Mouse (Mus musculus) heart, embryonic 12.5 days (tissue): ENCODE measurements around the gene Znrf3. TPM values are rescaled to one million over a fixed set of nuclear protein-coding genes. Genes with fewer than 3 reads are reported as not detected.

ENCODE experiments used
- ATAC-seq: fragments of 200-750 bp; cut with Nextera tagmentation; 2 replicates; pipeline ENCODE4 v1.8.0; 2017; ENCODE audit warnings: moderate TSS enrichment, moderate library complexity; ENCODE audit not compliant: insufficient number of reproducible peaks, low FRiP score
- H3K27ac ChIP-seq: fragments of 300-500 bp; sonication (generic); 2 replicates; pipeline ENCODE4 v1.5.1; 2016; ENCODE audit warnings: mild to moderate bottlenecking, moderate library complexity; ENCODE audit not compliant: poor library complexity, severe bottlenecking
- H3K27me3 ChIP-seq: fragments of 300-500 bp; sonication (generic); replicated peaks from 2 replicates; pipeline ENCODE4 v1.6.1; 2016; ENCODE audit warnings: mild to moderate bottlenecking, moderate library complexity
- H3K36me3 ChIP-seq: fragments of 300-500 bp; sonication (generic); 2 replicates; pipeline ENCODE4 v1.6.1; 2016; ENCODE audit warnings: mild to moderate bottlenecking, moderate library complexity
- H3K4me1 ChIP-seq: fragments of 300-500 bp; sonication (generic); replicated peaks from 2 replicates; pipeline ENCODE4 v1.6.1; 2016; ENCODE audit warnings: mild to moderate bottlenecking
- H3K4me2 ChIP-seq: fragments of 300-500 bp; sonication (generic); 2 replicates; pipeline ENCODE4 v1.6.1; 2016; ENCODE audit warnings: mild to moderate bottlenecking, moderate library complexity
- H3K4me3 ChIP-seq: fragments of 300-500 bp; sonication (generic); 2 replicates; pipeline ENCODE4 v1.5.1; 2016; ENCODE audit warnings: mild to moderate bottlenecking
- H3K9ac ChIP-seq: fragments of 300-500 bp; sonication (generic); 2 replicates; pipeline ENCODE4 v1.6.1; 2016; ENCODE audit warnings: mild to moderate bottlenecking, moderate library complexity
- H3K9me3 ChIP-seq: fragments of 300-500 bp; sonication (generic); replicated peaks from 2 replicates; pipeline ENCODE4 v1.6.1; 2016; ENCODE audit warnings: mild to moderate bottlenecking, moderate library complexity
- WGBS: fragments of 180-500 bp; shearing (Covaris S2); methylation state at CpG from one replicate; pipeline ENCODE4 v1.1.7; 2016; 5-methylcytosine and 5-hydroxymethylcytosine counted together
- polyA plus RNA-seq: library from polyadenylated mRNA; unstranded; fragments of >200 nt; fragmentation: Nextera tagmentation; extraction: Ambion mirVana; gene quantifications from 2 replicates; pipeline ENCODE4 v1.2.1, GENCODE M21; 2016

The Znrf3 gene
- polyA plus RNA-seq, 1 experiment from 2014 or later: 7.6 TPM

GRCm38 (mm10) chr11:5252727-5253126 is 191.9 kb downstream of the Znrf3 start:
- Histone ChIP-seq H3K27ac (no peak overlapping the region), H3K36me3 (no peaks in the 10 kb centered on the region), H3K9me3 (no peaks in the 10 kb centered on the region), H3K4me1 (peaks cover 60% of the 10 kb centered on the region), H3K27me3 (no peaks in the 10 kb centered on the region), H3K9ac (no peak overlapping the region), H3K4me3 (no peak overlapping the region), H3K4me2 (no peak overlapping the region)
- WGBS: 76% methylated on average over 8 of the region's 8 CpGs
- ATAC-seq: no peak

- H3K4me1 ChIP-seq: peaks cover 51% of the 10 kb centered on the region
- 82% methylated on average over 6 of the region's 6 CpGs for WGBS
- no peak overlapping the region for H3K9ac ChIP-seq
- H3K27ac ChIP-seq: no peak overlapping the region
- no peak overlapping the region for H3K4me3 ChIP-seq
- no peaks in the 10 kb centered on the region for H3K27me3 ChIP-seq
- no peaks in the 10 kb centered on the region for H3K9me3 ChIP-seq
- no peak overlapping the region for H3K4me2 ChIP-seq
- ATAC-seq: no peak
- no peaks in the 10 kb centered on the region for H3K36me3 ChIP-seq
Measured at GRCm38 (mm10) chr11:5251112-5251511, 193.5 kb downstream of the Znrf3 start.

GRCm38 (mm10) chr11:5248200-5248599 is 196.4 kb downstream of the Znrf3 start:
- Histone ChIP-seq H3K4me2 (no peak overlapping the region), H3K36me3 (peaks cover 1% of the 10 kb centered on the region), H3K4me1 (peaks cover 53% of the 10 kb centered on the region), H3K4me3 (no peak overlapping the region), H3K9ac (no peak overlapping the region), H3K9me3 (no peaks in the 10 kb centered on the region), H3K27ac (no peak overlapping the region), H3K27me3 (no peaks in the 10 kb centered on the region)
- no peak for ATAC-seq
- 70% methylated on average over 2 of the region's 2 CpGs for WGBS

- H3K9ac ChIP-seq: no peak overlapping the region
- H3K27me3 ChIP-seq: no peaks in the 10 kb centered on the region
- H3K36me3 ChIP-seq: peaks cover 25% of the 10 kb centered on the region
- ATAC-seq: no peak
- 67% methylated on average over 7 of the region's 7 CpGs for WGBS
- H3K4me2 ChIP-seq: no peak overlapping the region
- no peak overlapping the region for H3K4me3 ChIP-seq
- peaks cover 45% of the 10 kb centered on the region for H3K4me1 ChIP-seq
- no peak overlapping the region for H3K27ac ChIP-seq
- H3K9me3 ChIP-seq: no peaks in the 10 kb centered on the region
Measured at GRCm38 (mm10) chr11:5245431-5245830, 199.2 kb downstream of the Znrf3 start.

GRCm38 (mm10) chr11:5244749-5245130 is 199.9 kb downstream of the Znrf3 start:
- Histone ChIP-seq H3K4me2 (peak overlapping the region; percentile 57), H3K9me3 (no peaks in the 10 kb centered on the region), H3K27ac (peak overlapping the region; percentile 60), H3K4me3 (no peak overlapping the region), H3K36me3 (peaks cover 25% of the 10 kb centered on the region), H3K27me3 (no peaks in the 10 kb centered on the region), H3K4me1 (peaks cover 52% of the 10 kb centered on the region), H3K9ac (no peak overlapping the region)
- no peak for ATAC-seq
- 42% methylated on average over 8 of the region's 8 CpGs for WGBS

GRCm38 (mm10) chr11:5243812-5244748 is 200.6 kb downstream of the Znrf3 start:
- Histone ChIP-seq H3K4me1 (peaks cover 59% of the 10 kb centered on the region), H3K9me3 (no peaks in the 10 kb centered on the region), H3K9ac (peak overlapping the region; percentile 16; the same call in 1 of the 2 replicates), H3K4me3 (peak overlapping the region; percentile 4; the same call in 1 of the 2 replicates), H3K27me3 (no peaks in the 10 kb centered on the region), H3K36me3 (peaks cover 25% of the 10 kb centered on the region), H3K4me2 (peak overlapping the region; percentile 57), H3K27ac (peak overlapping the region; percentile 60)
- ATAC-seq: no peak
- WGBS: 41% methylated on average over 24 of the region's 24 CpGs

- Histone ChIP-seq H3K27ac (no peak overlapping the region), H3K9ac (no peak overlapping the region), H3K4me1 (peaks cover 56% of the 10 kb centered on the region), H3K36me3 (peaks cover 29% of the 10 kb centered on the region), H3K4me2 (no peak overlapping the region), H3K4me3 (no peak overlapping the region), H3K9me3 (no peaks in the 10 kb centered on the region), H3K27me3 (no peaks in the 10 kb centered on the region)
- WGBS: 88% methylated on average over 7 of the region's 7 CpGs
- ATAC-seq: no peak
Measured at GRCm38 (mm10) chr11:5243208-5243607, 201.4 kb downstream of the Znrf3 start.

- Histone ChIP-seq H3K27me3 (no peaks in the 10 kb centered on the region), H3K4me2 (no peak overlapping the region), H3K9ac (no peak overlapping the region), H3K27ac (no peak overlapping the region), H3K4me3 (no peak overlapping the region), H3K9me3 (no peaks in the 10 kb centered on the region), H3K36me3 (peaks cover 39% of the 10 kb centered on the region), H3K4me1 (peaks cover 50% of the 10 kb centered on the region)
- 88% methylated on average over 8 of the region's 8 CpGs for WGBS
- ATAC-seq: no peak
Measured at GRCm38 (mm10) chr11:5242158-5242557, 202.5 kb downstream of the Znrf3 start.

- Histone ChIP-seq H3K4me3 (no peak overlapping the region), H3K27me3 (no peaks in the 10 kb centered on the region), H3K9me3 (no peaks in the 10 kb centered on the region), H3K4me1 (peaks cover 48% of the 10 kb centered on the region), H3K4me2 (peak overlapping the region; percentile 17), H3K27ac (peak overlapping the region; percentile 89), H3K9ac (peak overlapping the region; percentile 46; the same call in 1 of the 2 replicates), H3K36me3 (peaks cover 44% of the 10 kb centered on the region)
- peak; percentile 75 for ATAC-seq
- WGBS: 6% methylated on average over 10 of the region's 10 CpGs
Measured at GRCm38 (mm10) chr11:5239706-5240690, 204.6 kb downstream of the Znrf3 start.
